Comparison of ENCODE assay signal across 24 mouse cellular contexts in genomic region chr5:134609916-134610643, GRCm38 (mm10). TPM values are rescaled to one million over a fixed set of nuclear protein-coding genes. Genes with fewer than 3 reads are reported as not detected.
"Had no signal": no experiment of that assay in that cellular context is flagged by ENCODE, and none has a peak within 500 bp of the region (broad histone marks: within the 10 kb centered on the region; RNA-seq: fewer than 3 reads in every experiment).

No protein-coding gene starts in this region.

- DNase-seq: liver, embryonic 13.5 days; liver, postnatal 0 days; lung, adult 2 months; lung, postnatal 14 days; lung, postnatal 36 days; right cerebral cortex, postnatal 14 days; thymus, postnatal 14 days; thymus, postnatal 36 days had no signal

- H3K4me1 ChIP-seq: midbrain, embryonic 12.5 days; midbrain, embryonic 15.5 days; neural tube, embryonic 12.5 days; stomach, embryonic 15.5 days had no signal

- H3K27me3 ChIP-seq: liver, embryonic 13.5 days; liver, embryonic 15.5 days; lung, embryonic 15.5 days; midbrain, embryonic 12.5 days; midbrain, embryonic 15.5 days; neural tube, embryonic 12.5 days; stomach, embryonic 15.5 days had no signal

- ATAC-seq: liver, postnatal 0 days; lung, postnatal 0 days; midbrain, embryonic 15.5 days had no signal

- H3K9me3 ChIP-seq: liver, embryonic 13.5 days; liver, embryonic 15.5 days; lung, embryonic 15.5 days; midbrain, embryonic 10.5 days; midbrain, embryonic 12.5 days; midbrain, embryonic 15.5 days; neural tube, embryonic 12.5 days; stomach, embryonic 15.5 days had no signal

- H3K4me3 ChIP-seq: liver, embryonic 13.5 days; liver, embryonic 15.5 days; lung, embryonic 15.5 days; midbrain, embryonic 10.5 days; midbrain, embryonic 12.5 days; midbrain, embryonic 15.5 days; neural tube, embryonic 12.5 days; stomach, embryonic 15.5 days had no signal

- H3K4me2 ChIP-seq: liver, embryonic 13.5 days; liver, embryonic 15.5 days; lung, embryonic 15.5 days; midbrain, embryonic 12.5 days; midbrain, embryonic 15.5 days; neural tube, embryonic 12.5 days; stomach, embryonic 15.5 days had no signal

- H3K36me3 ChIP-seq: liver, embryonic 13.5 days; liver, embryonic 15.5 days; midbrain, embryonic 12.5 days; midbrain, embryonic 15.5 days; stomach, embryonic 15.5 days had no signal

- H3K27ac ChIP-seq: liver, embryonic 13.5 days; liver, embryonic 15.5 days; lung, embryonic 15.5 days; midbrain, embryonic 10.5 days; midbrain, embryonic 12.5 days; midbrain, embryonic 15.5 days; neural tube, embryonic 12.5 days; stomach, embryonic 15.5 days; stomach, postnatal 0 days had no signal

- H3K9ac ChIP-seq: liver, embryonic 13.5 days; liver, embryonic 15.5 days; liver, postnatal 0 days; lung, embryonic 15.5 days; midbrain, embryonic 12.5 days; midbrain, embryonic 15.5 days; neural tube, embryonic 12.5 days; stomach, embryonic 15.5 days had no signal

RNA-seq across cellular contexts. Expression of gene Syna, which starts 50.1 kb away (rescaled TPM):
- total RNA-seq: megakaryocyte, adult 5-6 weeks; megakaryocyte-erythroid progenitor cell, adult 5-6 weeks; midbrain, postnatal 0 days; monocyte, adult 5-6 weeks; neutrophil, adult 5-6 weeks had no signal
- polyA plus RNA-seq: liver, embryonic 13.5 days; liver, embryonic 15.5 days; liver, postnatal 0 days; neural tube, embryonic 14.5 days; spleen, adult 2 months had no signal
